Mouse (Mus musculus) midbrain, postnatal 0 days (tissue): ENCODE data around the gene Pik3ca. TPM values are rescaled to one million over a fixed set of nuclear protein-coding genes. Genes with fewer than 3 reads are reported as not detected.

ENCODE experiments used
- ATAC-seq: fragments of 200-750 bp; cut with Nextera tagmentation; 2 replicates; pipeline ENCODE4 v1.8.0; 2017; ENCODE audit warnings: moderate number of reproducible peaks, mild to moderate bottlenecking, moderate TSS enrichment, moderate library complexity; ENCODE audit not compliant: low FRiP score
- DNase-seq: peaks from one replicate; pipeline ENCODE4 v3.0.0-alpha.2; 2015; ENCODE audit warnings: low spot score
- H3K27ac ChIP-seq: fragments of 300-500 bp; sonication (generic); 2 replicates; pipeline ENCODE4 v1.5.1; 2014; ENCODE audit warnings: low read depth, mild to moderate bottlenecking, low read length, mixed read lengths
- H3K27me3 ChIP-seq: fragments of 300-500 bp; sonication (generic); 2 replicates; pipeline ENCODE4 v1.6.1; 2014; ENCODE audit warnings: low read length, control low read depth, mixed read lengths; ENCODE audit not compliant: insufficient read depth
- H3K36me3 ChIP-seq: fragments of 300-500 bp; sonication (generic); 2 replicates; pipeline ENCODE4 v1.6.1; 2014; ENCODE audit warnings: low read length, control low read depth, mixed read lengths; ENCODE audit not compliant: insufficient read depth
- H3K4me1 ChIP-seq: fragments of 300-500 bp; sonication (generic); 2 replicates; pipeline ENCODE4 v1.6.1; 2014; ENCODE audit warnings: mild to moderate bottlenecking, control low read depth, antibody characterized with exemption, low read length, mixed read lengths; ENCODE audit not compliant: insufficient read depth
- H3K4me2 ChIP-seq: fragments of 300-500 bp; sonication (generic); 2 replicates; pipeline ENCODE4 v1.6.1; 2014; ENCODE audit warnings: low read depth, mild to moderate bottlenecking, low read length, mixed read lengths; ENCODE audit not compliant: poor library complexity, severe bottlenecking
- H3K4me3 ChIP-seq: fragments of 300-500 bp; sonication (generic); 2 replicates; pipeline ENCODE4 v1.5.1; 2014; ENCODE audit warnings: low read depth, mild to moderate bottlenecking, low read length, moderate library complexity
- H3K9ac ChIP-seq: fragments of 300-500 bp; sonication (generic); replicated peaks from 2 replicates; pipeline ENCODE4 v1.6.1; 2014; ENCODE audit warnings: mild to moderate bottlenecking, low read length, moderate library complexity, mixed read lengths; ENCODE audit not compliant: poor library complexity, severe bottlenecking
- H3K9me3 ChIP-seq: fragments of 300-500 bp; sonication (generic); 2 replicates; pipeline ENCODE4 v1.6.1; 2016; ENCODE audit warnings: low read length, control low read depth
- CTCF ChIP-seq: IDR thresholded peaks from 2 replicates; pipeline ENCODE4 v1.5.1; 2016; ENCODE audit warnings: antibody characterized with exemption, mild to moderate bottlenecking
- WGBS: fragments of 180-500 bp; shearing (Covaris S2); extraction: QIAGEN DNeasy Blood & Tissue Kit; methylation state at CpG from one replicate; pipeline ENCODE4 v1.1.7; 2014; 5-methylcytosine and 5-hydroxymethylcytosine counted together
- polyA plus RNA-seq: library from polyadenylated mRNA; unstranded; fragments of >200 nt; fragmentation: Nextera tagmentation; extraction: Ambion mirVana; gene quantifications from 2 replicates; pipeline ENCODE4 v1.2.1, GENCODE M21; 2015
- total RNA-seq: library from RNA; depleted of rRNA; stranded (reverse); fragments of >200 nt; gene quantifications from 2 replicates; pipeline ENCODE4 v1.2.3, GENCODE M21; 2014

The Pik3ca gene
- total and polyA plus RNA-seq, 2 experiments from 2014 or later, result 10.2 to 43.3 TPM

GRCm38 (mm10) chr3:32405699-32406098 is 8.2 kb downstream of the Pik3ca start:
- Histone ChIP-seq H3K4me2 (no peak overlapping the region), H3K9ac (no peak overlapping the region), H3K4me3 (no peak overlapping the region), H3K27me3 (no peaks in the 10 kb centered on the region), H3K36me3 (no peaks in the 10 kb centered on the region), H3K27ac (no peak overlapping the region), H3K4me1 (0 out of 2 replicates have a peak, but pooled peaks cover 4% of the 10 kb centered on the region), H3K9me3 (no peaks in the 10 kb centered on the region)
- whole genome bisulfite sequencing, result 79% methylated on average over 1 of the region's 1 CpGs
- DNase-seq (no peak), ATAC-seq (no peak)
- no peak for TF ChIP-seq CTCF

- Histone ChIP-seq H3K4me2 (no peak overlapping the region), H3K27ac (no peak overlapping the region), H3K4me1 (no peaks in the 10 kb centered on the region), H3K9me3 (no peaks in the 10 kb centered on the region), H3K36me3 (no peaks in the 10 kb centered on the region), H3K27me3 (no peaks in the 10 kb centered on the region), H3K9ac (no peak overlapping the region), H3K4me3 (no peak overlapping the region)
- 89% methylated on average over 6 of the region's 6 CpGs for WGBS
- no peak for DNase-seq
- no peak for ATAC-seq
- TF ChIP-seq CTCF, result no peak
Observed at GRCm38 (mm10) chr3:32406804-32407203, 9.3 kb downstream of the Pik3ca start.

- H3K36me3 ChIP-seq, result no peaks in the 10 kb centered on the region
- no peaks in the 10 kb centered on the region for H3K9me3 ChIP-seq
- H3K9ac ChIP-seq, result no peak overlapping the region
- no peaks in the 10 kb centered on the region for H3K4me1 ChIP-seq
- ATAC-seq (no peak), DNase-seq (no peak)
- H3K4me2 ChIP-seq, result no peak overlapping the region
- WGBS, result 96% methylated on average over 3 of the region's 3 CpGs
- TF ChIP-seq CTCF, result no peak
- H3K27ac ChIP-seq, result no peak overlapping the region
- no peaks in the 10 kb centered on the region for H3K27me3 ChIP-seq
- no peak overlapping the region for H3K4me3 ChIP-seq
Observed at GRCm38 (mm10) chr3:32408811-32409273, 11.4 kb downstream of the Pik3ca start.

GRCm38 (mm10) chr3:32412502-32413044 is 15.1 kb downstream of the Pik3ca start:
- Histone ChIP-seq H3K9me3 (no peaks in the 10 kb centered on the region), H3K4me1 (no peaks in the 10 kb centered on the region), H3K27me3 (no peaks in the 10 kb centered on the region), H3K9ac (no peak overlapping the region), H3K27ac (no peak overlapping the region), H3K4me2 (no peak overlapping the region), H3K4me3 (no peak overlapping the region), H3K36me3 (no peaks in the 10 kb centered on the region)
- DNase-seq (no peak), ATAC-seq (no peak)
- WGBS, result 79% methylated on average over 7 of the region's 7 CpGs
- TF ChIP-seq CTCF, result no peak

GRCm38 (mm10) chr3:32414381-32414780 is 16.9 kb downstream of the Pik3ca start:
- H3K4me1 ChIP-seq, result no peaks in the 10 kb centered on the region
- DNase-seq, result peak; percentile 15
- H3K4me2 ChIP-seq, result no peak overlapping the region
- 33% methylated on average over 4 of the region's 4 CpGs for WGBS
- H3K4me3 ChIP-seq, result no peak overlapping the region
- no peak for ATAC-seq
- TF ChIP-seq CTCF, result no peak
- no peak overlapping the region for H3K27ac ChIP-seq
- H3K36me3 ChIP-seq, result no peaks in the 10 kb centered on the region
- no peaks in the 10 kb centered on the region for H3K9me3 ChIP-seq
- H3K9ac ChIP-seq, result no peak overlapping the region
- no peaks in the 10 kb centered on the region for H3K27me3 ChIP-seq

GRCm38 (mm10) chr3:32415370-32416309 is 18.2 kb downstream of the Pik3ca start:
- Histone ChIP-seq H3K27ac (no peak overlapping the region), H3K4me2 (no peak overlapping the region), H3K27me3 (no peaks in the 10 kb centered on the region), H3K9me3 (no peaks in the 10 kb centered on the region), H3K36me3 (no peaks in the 10 kb centered on the region), H3K4me3 (no peak overlapping the region), H3K9ac (no peak overlapping the region), H3K4me1 (no peaks in the 10 kb centered on the region)
- WGBS, result 71% methylated on average over 3 of the region's 3 CpGs
- DNase-seq, result no peak
- TF ChIP-seq CTCF, result no peak
- no peak for ATAC-seq
